Mouse (Mus musculus): ENCODE results near the gene Slc38a9. TPM values are rescaled to one million over a fixed set of nuclear protein-coding genes. Genes with fewer than 3 reads are reported as not detected.
"Not testable (repeated sequence)": the region's sequence is repeated elsewhere in the genome, so short reads cannot be mapped to it uniquely, and the experiment has no call there.

Gene Slc38a9
- total RNA-seq, 1 experiment: 13.1 TPM

DNA sequence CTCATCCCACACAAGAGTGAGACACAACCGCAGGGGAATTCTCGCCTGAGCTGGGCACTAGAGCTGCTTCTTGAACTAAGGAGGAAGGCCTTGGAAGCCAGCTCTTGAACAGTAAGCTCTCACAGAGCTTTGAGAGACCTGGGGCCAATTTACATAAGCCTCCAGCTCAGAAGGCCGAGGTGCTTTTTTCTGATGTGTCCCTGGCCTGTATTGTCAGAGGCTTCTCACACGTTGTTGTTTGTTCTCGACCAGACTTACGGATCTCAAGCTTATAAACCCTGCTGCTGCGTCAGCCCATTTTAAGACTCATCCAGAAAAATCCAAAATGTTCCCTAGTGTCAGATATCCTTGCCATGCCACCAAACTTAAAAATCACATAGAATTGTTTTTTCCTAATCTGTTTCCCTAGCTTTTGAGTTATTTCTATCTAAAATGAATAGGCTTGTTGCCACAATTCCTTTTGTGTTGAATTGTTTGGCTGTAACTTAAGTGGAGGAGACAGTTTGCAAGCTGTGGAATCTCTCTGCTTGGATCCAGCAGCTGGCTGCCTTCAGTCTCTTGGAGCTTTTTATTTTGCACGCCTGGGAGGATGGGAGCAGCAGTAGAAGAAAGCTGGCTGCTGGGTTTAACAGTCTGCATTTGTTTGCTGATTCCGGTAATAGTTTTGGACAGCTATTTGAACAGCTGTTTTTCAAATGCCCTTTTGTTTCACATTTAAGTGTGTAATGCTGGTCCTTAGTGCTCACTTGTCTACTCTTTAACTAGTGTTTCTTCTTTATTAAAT lies 61.6 kb downstream of the Slc38a9 start:
- in situ Hi-C loops (cut with MboI; ENCODE audit: low sequenced_read_pairs in 2 of 2, unreplicated experiment in 2 of 2): no loop called here
- Histone ChIP-seq H3K36me3 (ENCODE audit: control insufficient read depth, insufficient read depth, low read length, poor library complexity, severe bottlenecking) (no peaks in the 10 kb centered on the region), H3K27ac (ENCODE audit: insufficient read depth, low read depth, low read length, poor library complexity, severe bottlenecking) (no peak overlapping the region), H3K4me3 (ENCODE audit: insufficient read depth in 1 of 2, low read depth in 1 of 2, low read length in 2 of 2, poor library complexity in 1 of 2, severe bottlenecking in 1 of 2) (no peak overlapping the region), H3K4me1 (ENCODE audit: control insufficient read depth in 2 of 2, insufficient read depth in 2 of 2, low read length in 2 of 2, poor library complexity in 1 of 2) (no peaks in the 10 kb centered on the region), H3K9ac (ENCODE audit: insufficient read depth, low read depth, low read length, poor library complexity, severe bottlenecking) (no peak overlapping the region), H3K9me3 (ENCODE audit: control insufficient read depth, insufficient read depth, low read depth, low read length) (no peaks in the 10 kb centered on the region)
- TF ChIP-seq MAFK (IDR thresholded peaks at IDR 0.05; ENCODE audit: insufficient read depth, low read depth, low read length) (no peak), HCFC1 (IDR thresholded peaks at IDR 0.05; ENCODE audit: borderline replicate concordance, insufficient read depth, low read length) (no peak), ZNF384 (IDR thresholded peaks at IDR 0.05; ENCODE audit: low read depth, low read length) (no peak), CHD2 (IDR thresholded peaks at IDR 0.05; ENCODE audit: low read depth, low read length) (no peak), ZC3H11A (IDR thresholded peaks at IDR 0.05; ENCODE audit: borderline replicate concordance, low read depth, low read length) (no peak)
- DNase-seq (ENCODE audit: low read depth, low spot score): no peak

DNA sequence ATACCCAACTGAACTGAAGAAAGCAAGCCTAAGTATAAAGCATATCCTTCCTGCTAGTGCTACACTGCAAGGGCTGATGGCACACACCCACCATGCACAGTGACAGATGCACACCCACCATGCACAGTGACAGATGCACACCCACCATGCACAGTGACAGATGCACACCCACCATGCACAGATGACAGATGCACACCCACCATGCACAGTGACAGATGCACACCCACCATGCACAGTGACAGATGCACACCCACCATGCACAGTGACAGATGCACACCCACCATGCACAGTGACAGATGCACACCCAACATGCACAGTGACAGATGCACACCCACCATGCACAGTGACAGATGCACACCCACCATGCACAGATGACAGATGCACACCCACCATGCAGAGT lies 63.7 kb downstream of the Slc38a9 start:
- H3K4me3 ChIP-seq (ENCODE audit: insufficient read depth in 1 of 2, low read depth in 1 of 2, low read length in 2 of 2, poor library complexity in 1 of 2, severe bottlenecking in 1 of 2); H3K9me3 ChIP-seq (ENCODE audit: control insufficient read depth, insufficient read depth, low read depth, low read length); in situ Hi-C loops (cut with MboI; ENCODE audit: low sequenced_read_pairs in 2 of 2, unreplicated experiment in 2 of 2); H3K9ac ChIP-seq (ENCODE audit: insufficient read depth, low read depth, low read length, poor library complexity, severe bottlenecking); H3K27ac ChIP-seq (ENCODE audit: insufficient read depth, low read depth, low read length, poor library complexity, severe bottlenecking); H3K36me3 ChIP-seq (ENCODE audit: control insufficient read depth, insufficient read depth, low read length, poor library complexity, severe bottlenecking); DNase-seq (ENCODE audit: low read depth, low spot score); H3K4me1 ChIP-seq (ENCODE audit: control insufficient read depth in 2 of 2, insufficient read depth in 2 of 2, low read length in 2 of 2, poor library complexity in 1 of 2): not testable (repeated sequence)

DNA sequence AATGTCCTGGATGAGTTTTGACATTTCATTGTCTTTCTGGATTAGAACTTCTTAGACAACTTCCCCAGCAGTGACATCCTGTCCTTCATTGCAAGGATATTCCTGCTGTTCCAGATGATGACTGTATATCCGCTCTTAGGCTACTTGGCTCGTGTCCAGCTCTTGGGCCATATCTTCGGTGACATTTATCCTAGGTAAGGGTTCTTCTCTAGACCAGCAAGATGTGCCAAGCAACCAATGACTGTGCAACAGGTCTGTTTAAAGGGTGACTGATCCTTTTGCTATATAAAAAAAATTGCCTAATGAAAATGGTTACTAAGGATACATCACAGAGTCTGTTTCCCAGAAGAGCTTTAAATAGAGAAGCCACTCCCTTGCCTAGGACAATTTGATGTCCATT lies 65.5 kb downstream of the Slc38a9 start:
- Histone ChIP-seq H3K9ac (ENCODE audit: insufficient read depth, low read depth, low read length, poor library complexity, severe bottlenecking) (no peak overlapping the region), H3K27ac (ENCODE audit: insufficient read depth, low read depth, low read length, poor library complexity, severe bottlenecking) (no peak overlapping the region), H3K9me3 (ENCODE audit: control insufficient read depth, insufficient read depth, low read depth, low read length) (no peaks in the 10 kb centered on the region), H3K4me3 (ENCODE audit: insufficient read depth in 1 of 2, low read depth in 1 of 2, low read length in 2 of 2, poor library complexity in 1 of 2, severe bottlenecking in 1 of 2) (no peak overlapping the region), H3K4me1 (ENCODE audit: control insufficient read depth in 2 of 2, insufficient read depth in 2 of 2, low read length in 2 of 2, poor library complexity in 1 of 2) (no peaks in the 10 kb centered on the region), H3K36me3 (ENCODE audit: control insufficient read depth, insufficient read depth, low read length, poor library complexity, severe bottlenecking) (no peaks in the 10 kb centered on the region)
- in situ Hi-C loops (cut with MboI; ENCODE audit: low sequenced_read_pairs in 2 of 2, unreplicated experiment in 2 of 2): no loop called here
- DNase-seq (ENCODE audit: low read depth, low spot score): no peak
- TF ChIP-seq ZC3H11A (IDR thresholded peaks at IDR 0.05; ENCODE audit: borderline replicate concordance, low read depth, low read length): no peak
- no peak for TF ChIP-seq HCFC1 (IDR thresholded peaks at IDR 0.05; ENCODE audit: borderline replicate concordance, insufficient read depth, low read length)

DNA sequence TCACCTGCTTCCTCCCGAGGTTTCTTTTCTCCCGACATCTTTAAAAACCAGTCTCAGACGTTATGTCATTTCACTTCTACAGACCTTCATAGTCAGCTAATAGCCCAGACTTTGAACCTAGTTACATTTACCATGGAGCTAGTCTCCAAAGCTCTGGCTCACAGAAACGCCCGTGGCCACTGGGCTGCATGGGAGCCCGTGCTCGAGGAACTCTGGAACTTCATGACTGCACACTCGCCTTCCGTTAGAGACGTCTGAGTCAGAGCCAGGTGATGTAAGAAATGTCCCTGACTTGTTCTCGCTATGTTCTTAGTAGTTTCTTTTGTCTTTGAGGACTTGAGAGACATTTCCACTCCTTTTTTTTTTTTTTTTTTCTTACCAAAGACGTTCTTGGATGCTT lies 72.8 kb downstream of the Slc38a9 start:
- Histone ChIP-seq H3K36me3 (ENCODE audit: control insufficient read depth, insufficient read depth, low read length, poor library complexity, severe bottlenecking) (no peaks in the 10 kb centered on the region), H3K4me3 (ENCODE audit: insufficient read depth in 1 of 2, low read depth in 1 of 2, low read length in 2 of 2, poor library complexity in 1 of 2, severe bottlenecking in 1 of 2) (no peak overlapping the region), H3K9ac (ENCODE audit: insufficient read depth, low read depth, low read length, poor library complexity, severe bottlenecking) (no peak overlapping the region), H3K4me1 (ENCODE audit: control insufficient read depth in 2 of 2, insufficient read depth in 2 of 2, low read length in 2 of 2, poor library complexity in 1 of 2) (peaks cover 4 to 5% of the 10 kb centered on the region in 2 experiments; a peak in 1 of 4 replicates), H3K27ac (ENCODE audit: insufficient read depth, low read depth, low read length, poor library complexity, severe bottlenecking) (no peak overlapping the region), H3K9me3 (ENCODE audit: control insufficient read depth, insufficient read depth, low read depth, low read length) (no peaks in the 10 kb centered on the region)
- TF ChIP-seq HCFC1 (IDR thresholded peaks at IDR 0.05; ENCODE audit: borderline replicate concordance, insufficient read depth, low read length) (no peak), ZC3H11A (IDR thresholded peaks at IDR 0.05; ENCODE audit: borderline replicate concordance, low read depth, low read length) (no peak), MAFK (IDR thresholded peaks at IDR 0.05; ENCODE audit: insufficient read depth, low read depth, low read length) (no peak), CHD2 (IDR thresholded peaks at IDR 0.05; ENCODE audit: low read depth, low read length) (no peak), ZNF384 (IDR thresholded peaks at IDR 0.05; ENCODE audit: low read depth, low read length) (no peak)
- in situ Hi-C loops (cut with MboI; ENCODE audit: low sequenced_read_pairs in 2 of 2, unreplicated experiment in 2 of 2): no loop called here
- DNase-seq (ENCODE audit: low read depth, low spot score): no peak
